In genomic region chr5:31199893-31200292, GRCm38 (mm10) we compare ENCODE assay signal across 9 mouse cellular contexts. TPM values are rescaled to one million over a fixed set of nuclear protein-coding genes. Genes with fewer than 3 reads are reported as not detected.
DNase-seq lines count a peak whose midpoint lies in the region; ATAC-seq and TF ChIP-seq lines count a peak whose summit lies in the region.
"Had no signal": no experiment of that assay in that cellular context is flagged by ENCODE, and none has a peak within 500 bp of the region (broad histone marks: within the 10 kb centered on the region; RNA-seq: fewer than 3 reads in every experiment).

No protein-coding gene starts in this region.

- no peak overlapping the region for H3K9ac ChIP-seq in heart, embryonic 15.5 days
- H3K9ac ChIP-seq in hindbrain, postnatal 0 days (replicated peaks; ENCODE audit: low read length) = no peak overlapping the region
- H3K9ac ChIP-seq in stomach, postnatal 0 days (ENCODE audit: low read length) = no peak overlapping the region
- H3K9ac ChIP-seq: hindbrain, embryonic 15.5 days had no signal

- H3K27me3 ChIP-seq in heart, embryonic 15.5 days = no peaks in the 10 kb centered on the region
- H3K27me3 ChIP-seq in hindbrain, postnatal 0 days (ENCODE audit: insufficient read depth, low read length) = no peaks in the 10 kb centered on the region
- no peaks in the 10 kb centered on the region for H3K27me3 ChIP-seq in stomach, postnatal 0 days (ENCODE audit: control insufficient read depth, insufficient read depth, low read length)
- H3K27me3 ChIP-seq: hindbrain, embryonic 15.5 days had no signal

- H3K4me1 ChIP-seq in heart, embryonic 15.5 days (replicated peaks) = peaks cover 25% of the 10 kb centered on the region
- H3K4me1 ChIP-seq in hindbrain, postnatal 0 days (ENCODE audit: insufficient read depth, low read length) = peaks cover 5% of the 10 kb centered on the region; the same call in 1 of the 2 replicates
- no peaks in the 10 kb centered on the region for H3K4me1 ChIP-seq in stomach, postnatal 0 days (replicated peaks; ENCODE audit: control insufficient read depth, insufficient read depth)

- intact Hi-C loops in heart, postnatal 25 days (cut with DNase I) = no loop called here

- WGBS in heart, embryonic 15.5 days = 81% methylated on average over 9 of the region's 9 CpGs
- WGBS in hindbrain, postnatal 0 days = 78% methylated on average over 9 of the region's 9 CpGs
- WGBS in stomach, postnatal 0 days = 79% methylated on average over 9 of the region's 9 CpGs

- no peak for TF ChIP-seq EP300 in stomach, postnatal 0 days (optimal IDR thresholded peaks at IDR 0.05)

- no peak overlapping the region for H3K27ac ChIP-seq in heart, embryonic 15.5 days
- no peak overlapping the region for H3K27ac ChIP-seq in hindbrain, postnatal 0 days
- no peak overlapping the region for H3K27ac ChIP-seq in stomach, postnatal 0 days (replicated peaks)
- H3K27ac ChIP-seq: hindbrain, embryonic 15.5 days had no signal

- 0 out of 2 replicates have a peak overlapping the region, but pooled peaks have one; percentile 74 for H3K4me3 ChIP-seq in heart, embryonic 15.5 days
- no peak overlapping the region for H3K4me3 ChIP-seq in hindbrain, postnatal 0 days (ENCODE audit: low read length)
- H3K4me3 ChIP-seq in stomach, postnatal 0 days (ENCODE audit: low read depth, low read length) = no peak overlapping the region

- peak; percentile 55 for TF ChIP-seq CTCF in hindbrain, postnatal 0 days (IDR thresholded peaks at IDR 0.05; ENCODE audit: low read depth)
- TF ChIP-seq CTCF in stomach, postnatal 0 days (IDR thresholded peaks at IDR 0.05; ENCODE audit: low read depth) = peak; percentile 54

- no peaks in the 10 kb centered on the region; the same call in 1 of the 2 replicates for H3K9me3 ChIP-seq in heart, embryonic 15.5 days (replicated peaks)
- peaks cover 5% of the 10 kb centered on the region; the same call in 1 of the 2 replicates for H3K9me3 ChIP-seq in hindbrain, postnatal 0 days (ENCODE audit: low read length)
- peaks cover 5% of the 10 kb centered on the region for H3K9me3 ChIP-seq in stomach, postnatal 0 days (ENCODE audit: control insufficient read depth, low read length)

- H3K4me2 ChIP-seq in heart, embryonic 15.5 days = no peak overlapping the region
- H3K4me2 ChIP-seq in hindbrain, postnatal 0 days (ENCODE audit: low read depth, low read length) = no peak overlapping the region
- no peak overlapping the region for H3K4me2 ChIP-seq in stomach, postnatal 0 days (replicated peaks; ENCODE audit: low read depth)

- ATAC-seq in heart, embryonic 15.5 days (replicated peaks; ENCODE audit: insufficient number of reproducible peaks, insufficient read depth, low FRiP score, low read depth) = no peak
- ATAC-seq in hindbrain, postnatal 0 days = no peak
- ATAC-seq in stomach, postnatal 0 days (ENCODE audit: low FRiP score, low TSS enrichment) = no peak
- ATAC-seq in erythroid progenitor cell, adult 5-6 weeks (replicated peaks; ENCODE audit: low FRiP score, poor library complexity, severe bottlenecking) = no peak

- no peak for DNase-seq in heart, postnatal 25 days (ENCODE audit: low spot score)
- DNase-seq in thymus, postnatal 25 days = peak; percentile 27
- DNase-seq in thymus, postnatal 14 days = no peak
- DNase-seq in hindbrain, postnatal 0 days (ENCODE audit: low spot score) = peak; percentile 31
- peak; percentile 35 for DNase-seq in stomach, postnatal 0 days (ENCODE audit: low spot score)
- DNase-seq in spleen, postnatal 10 days (ENCODE audit: low spot score in 2 of 2) = no peak

- peaks cover 77% of the 10 kb centered on the region for H3K36me3 ChIP-seq in heart, embryonic 15.5 days
- H3K36me3 ChIP-seq in hindbrain, postnatal 0 days (ENCODE audit: insufficient read depth, low read length) = peaks cover 68% of the 10 kb centered on the region
- H3K36me3 ChIP-seq in stomach, postnatal 0 days (ENCODE audit: control insufficient read depth, insufficient read depth, low read length) = peaks cover 43% of the 10 kb centered on the region

RNA-seq across cellular contexts. Expression of gene Zfp513, which starts 2.2 kb away (rescaled TPM):
- 5.4 and 8.0 TPM in 2 replicates for polyA plus RNA-seq in heart, embryonic 15.5 days (2015; fragmentation: Nextera tagmentation; extraction: Ambion mirVana)
- total RNA-seq in heart, postnatal 25 days (2021) = 1 to 10 TPM; 7.3 to 8.1 TPM
- 8.9 and 9.6 TPM in 2 replicates for total RNA-seq in hindbrain, postnatal 0 days (2014; rRNA removed)
- 11.4 and 12.6 TPM in 2 replicates for polyA plus RNA-seq in hindbrain, postnatal 0 days (2015; fragmentation: Nextera tagmentation; extraction: Ambion mirVana)
- polyA plus RNA-seq in stomach, postnatal 0 days (2015; fragmentation: Nextera tagmentation; extraction: Ambion mirVana) = 4.8 and 5.3 TPM in 2 replicates
- total RNA-seq in erythroid progenitor cell, adult 5-6 weeks (2015; ENCODE audit: low replicate concordance) = 6.8 and 9.2 TPM in 2 replicates
- 10.8 and 15.4 TPM in 2 replicates for total RNA-seq in erythroid progenitor cell, adult 5-6 weeks (2017; ENCODE audit: low replicate concordance)

RNA-seq across cellular contexts. Expression of gene Eif2b4, which starts 6.7 kb away (rescaled TPM):
- polyA plus RNA-seq in heart, embryonic 15.5 days (2015; fragmentation: Nextera tagmentation; extraction: Ambion mirVana) = 51.8 and 64.7 TPM in 2 replicates
- total RNA-seq in heart, postnatal 25 days (2021) = 10 to 100 TPM; 51.6 to 55.5 TPM
- total RNA-seq in hindbrain, postnatal 0 days (2014; rRNA removed) = 28.3 and 31.7 TPM in 2 replicates
- polyA plus RNA-seq in hindbrain, postnatal 0 days (2015; fragmentation: Nextera tagmentation; extraction: Ambion mirVana) = 78.1 and 83.9 TPM in 2 replicates
- 44.2 and 47.7 TPM in 2 replicates for polyA plus RNA-seq in stomach, postnatal 0 days (2015; fragmentation: Nextera tagmentation; extraction: Ambion mirVana)
- 36.5 and 60.5 TPM in 2 replicates for total RNA-seq in erythroid progenitor cell, adult 5-6 weeks (2015; ENCODE audit: low replicate concordance)
- 8.2 and 53.5 TPM in 2 replicates for total RNA-seq in erythroid progenitor cell, adult 5-6 weeks (2017; ENCODE audit: low replicate concordance)

RNA-seq across cellular contexts. Expression of gene Snx17, which starts 6.9 kb away (rescaled TPM):
- polyA plus RNA-seq in heart, embryonic 15.5 days (2015; fragmentation: Nextera tagmentation; extraction: Ambion mirVana) = 107 and 117 TPM in 2 replicates
- 10 to 100 TPM; 61.3 to 62.5 TPM for total RNA-seq in heart, postnatal 25 days (2021)
- total RNA-seq in hindbrain, postnatal 0 days (2014; rRNA removed) = 102 and 116 TPM in 2 replicates
- 112 and 114 TPM in 2 replicates for polyA plus RNA-seq in hindbrain, postnatal 0 days (2015; fragmentation: Nextera tagmentation; extraction: Ambion mirVana)
- polyA plus RNA-seq in stomach, postnatal 0 days (2015; fragmentation: Nextera tagmentation; extraction: Ambion mirVana) = 80.3 and 83.2 TPM in 2 replicates
- 22.6 and 31.7 TPM in 2 replicates for total RNA-seq in erythroid progenitor cell, adult 5-6 weeks (2015; ENCODE audit: low replicate concordance)
- 16.3 and 39.3 TPM in 2 replicates for total RNA-seq in erythroid progenitor cell, adult 5-6 weeks (2017; ENCODE audit: low replicate concordance)

RNA-seq across cellular contexts. Expression of gene Gtf3c2, which starts 19.9 kb away (rescaled TPM):
- 37.2 and 44.8 TPM in 2 replicates for polyA plus RNA-seq in heart, embryonic 15.5 days (2015; fragmentation: Nextera tagmentation; extraction: Ambion mirVana)
- total RNA-seq in heart, postnatal 25 days (2021) = 10 to 100 TPM; 32.0 to 35.8 TPM
- 40.8 and 65.6 TPM in 2 replicates for total RNA-seq in hindbrain, postnatal 0 days (2014; rRNA removed)
- 45.1 and 46.1 TPM in 2 replicates for polyA plus RNA-seq in hindbrain, postnatal 0 days (2015; fragmentation: Nextera tagmentation; extraction: Ambion mirVana)
- 19.9 and 25.1 TPM in 2 replicates for polyA plus RNA-seq in stomach, postnatal 0 days (2015; fragmentation: Nextera tagmentation; extraction: Ambion mirVana)
- 45.4 and 54.5 TPM in 2 replicates for total RNA-seq in erythroid progenitor cell, adult 5-6 weeks (2015; ENCODE audit: low replicate concordance)
- 29.9 and 130 TPM in 2 replicates for total RNA-seq in erythroid progenitor cell, adult 5-6 weeks (2017; ENCODE audit: low replicate concordance)

RNA-seq across cellular contexts. Expression of gene Gm29609, which starts 20.2 kb away (rescaled TPM):
- 0.63 and 2.1 TPM in 2 replicates for polyA plus RNA-seq in heart, embryonic 15.5 days (2015; fragmentation: Nextera tagmentation; extraction: Ambion mirVana)
- total RNA-seq in heart, postnatal 25 days (2021) = under 1 TPM; 0.23 to 0.28 TPM
- total RNA-seq in hindbrain, postnatal 0 days (2014; rRNA removed) = 1.8 and 9.8 TPM in 2 replicates
- polyA plus RNA-seq in hindbrain, postnatal 0 days (2015; fragmentation: Nextera tagmentation; extraction: Ambion mirVana) = 1.9 and 2.9 TPM in 2 replicates
- 0.31 and 0.57 TPM in 2 replicates for polyA plus RNA-seq in stomach, postnatal 0 days (2015; fragmentation: Nextera tagmentation; extraction: Ambion mirVana)
- total RNA-seq in erythroid progenitor cell, adult 5-6 weeks (2015; ENCODE audit: low replicate concordance) = 4.6 TPM in 1 of 2 replicates, not detected in the other
- total RNA-seq in erythroid progenitor cell, adult 5-6 weeks (2017; ENCODE audit: low replicate concordance) = not detected in 2 replicates

Comparison
In these comparisons a context has a peak if more than half of its experiments do, and no peak if none do; other contexts are left out.
1. DNase-seq: peak in thymus, postnatal 25 days (single experiment), hindbrain, postnatal 0 days (single experiment) and stomach, postnatal 0 days (single experiment); none in heart, postnatal 25 days (single experiment), thymus, postnatal 14 days (single experiment) and spleen, postnatal 10 days (0 of 2).